Mouse (Mus musculus) layer of hippocampus, adult 2 months (tissue): ENCODE results near the gene Etfb. TPM values are rescaled to one million over a fixed set of nuclear protein-coding genes. Genes with fewer than 3 reads are reported as not detected.

Source experiments
- DNase-seq, 2 experiments: peaks; one replicate each; pipeline ENCODE4 v3.0.0; 2022; ENCODE audit warnings: low spot score in 2 of 2
- H3K27ac ChIP-seq: fragments of 200-600 bp; 2 replicates; pipeline ENCODE4 v1.8.1; 2022
- H3K4me3 ChIP-seq: fragments of 200-600 bp; 2 replicates; pipeline ENCODE4 v1.8.1; 2022; ENCODE audit warnings: mild to moderate bottlenecking
- CTCF ChIP-seq: fragments of 200-600 bp; conservative IDR thresholded peaks from 2 replicates; pipeline ENCODE4 v1.8.1; 2022; ENCODE audit warnings: antibody characterized with exemption, mild to moderate bottlenecking, moderate library complexity
- total RNA-seq, 2 experiments: library from RNA; stranded (reverse); gene quantifications; 2 replicates each; pipeline ENCODE4 v1.2.3; 2021

Etfb gene
- total RNA-seq, 2 experiments from 2014 or later: 72.9 to 76.6 TPM

GRCm38 (mm10) chr7:43436341-43437255 is 7.3 kb upstream of the Etfb start, which contains the start of gene Nkg7:
Nkg7 (plus strand) TSS chr7:43437073.
- H3K27ac ChIP-seq: no peak within 1 kb of the TSS
- TF ChIP-seq CTCF: no peak
- no peak within 1 kb of the TSS for H3K4me3 ChIP-seq
- no peak for DNase-seq

- Histone ChIP-seq H3K4me3 (no peak overlapping the region), H3K27ac (no peak overlapping the region)
- no peak for DNase-seq
- no peak for TF ChIP-seq CTCF
Measured at GRCm38 (mm10) chr7:43438611-43439010, 5.3 kb upstream of the Etfb start.

GRCm38 (mm10) chr7:43440482-43440881 is 3.4 kb upstream of the Etfb start, which contains the start of gene Cldnd2:
Cldnd2 (plus strand) TSS chr7:43440782.
- DNase-seq: no peak
- Histone ChIP-seq H3K4me3 (no peak within 1 kb of the TSS), H3K27ac (no peak within 1 kb of the TSS)
- TF ChIP-seq CTCF: no peak

GRCm38 (mm10) chr7:43441071-43441470 is 2.8 kb upstream of the Etfb start:
- no peak overlapping the region for H3K4me3 ChIP-seq
- TF ChIP-seq CTCF: no peak
- DNase-seq: no peak
- H3K27ac ChIP-seq: no peak overlapping the region

GRCm38 (mm10) chr7:43442684-43443083 is 1.2 kb upstream of the Etfb start:
- H3K27ac ChIP-seq: peak overlapping the region; percentile 97
- DNase-seq: no peak
- H3K4me3 ChIP-seq: peak overlapping the region; percentile 79
- no peak for TF ChIP-seq CTCF

- H3K27ac ChIP-seq: peak overlapping the region; percentile 97
- H3K4me3 ChIP-seq: peak overlapping the region; percentile 79
- DNase-seq: peak; percentile 60 to 65
- TF ChIP-seq CTCF: no peak
Measured at GRCm38 (mm10) chr7:43443126-43443916, 562 bp upstream of the Etfb start.

GRCm38 (mm10) chr7:43447801-43448200 is 3.9 kb downstream of the Etfb start:
- H3K4me3 ChIP-seq: no peak overlapping the region
- DNase-seq: no peak
- no peak for TF ChIP-seq CTCF

GRCm38 (mm10) chr7:43448246-43448645 is 4.4 kb downstream of the Etfb start:
- Histone ChIP-seq H3K4me3 (no peak overlapping the region), H3K27ac (no peak overlapping the region)
- no peak for TF ChIP-seq CTCF
- DNase-seq: no peak

More at GRCm38 (mm10) chr7:43447801-43448200, 3.9 kb downstream of the Etfb start:
- H3K27ac ChIP-seq: no peak overlapping the region

- Histone ChIP-seq H3K4me3 (no peak overlapping the region), H3K27ac (no peak overlapping the region)
- no peak for DNase-seq
- TF ChIP-seq CTCF: no peak
Measured at GRCm38 (mm10) chr7:43449811-43450210, 5.9 kb downstream of the Etfb start.

GRCm38 (mm10) chr7:43451726-43452125 is 7.8 kb downstream of the Etfb start:
- no peak overlapping the region for H3K27ac ChIP-seq
- TF ChIP-seq CTCF: no peak
- no peak for DNase-seq
- H3K4me3 ChIP-seq: no peak overlapping the region

GRCm38 (mm10) chr7:43452609-43453008 is 8.7 kb downstream of the Etfb start:
- H3K27ac ChIP-seq: no peak overlapping the region
- no peak for DNase-seq
- H3K4me3 ChIP-seq: no peak overlapping the region
- peak; percentile 63 for TF ChIP-seq CTCF

- Histone ChIP-seq H3K4me3 (no peak overlapping the region), H3K27ac (no peak overlapping the region)
- DNase-seq: no peak
- no peak for TF ChIP-seq CTCF
Measured at GRCm38 (mm10) chr7:43453599-43454355, 9.9 kb downstream of the Etfb start.
